Mouse (Mus musculus): Measurements from ENCODE around the gene Plpp3.

The Plpp3 gene

DNA sequence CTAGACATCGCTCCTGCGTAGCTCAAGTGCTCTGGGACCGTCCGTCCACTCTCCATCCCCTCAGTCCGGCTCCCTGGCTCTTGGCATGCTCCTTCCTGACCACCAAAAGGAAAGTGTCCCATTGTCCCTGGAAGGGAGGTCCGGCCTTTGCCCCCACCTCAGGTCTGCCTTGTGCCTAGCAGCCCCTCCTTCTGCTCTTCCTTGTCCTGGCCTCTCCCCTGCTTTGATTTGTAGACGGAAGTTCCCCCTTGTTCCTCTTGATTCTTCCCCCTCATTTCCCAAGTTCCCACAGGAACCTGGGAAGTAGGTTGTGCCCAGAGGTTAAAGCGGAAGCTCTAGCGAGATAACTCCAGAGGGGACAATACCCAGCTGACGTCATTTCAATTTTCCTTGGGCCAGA, 61.1 kb downstream of the Plpp3 start:
- no peak for DNase-seq (ENCODE audit: low read depth, low spot score)

- DNase-seq (ENCODE audit: low read depth, low spot score): no peak
These were observed 62.2 kb downstream of the Plpp3 start for GRCm38 (mm10) chr4:105219316-105219715.

- DNase-seq (ENCODE audit: low read depth, low spot score): no peak
These were observed 63.7 kb downstream of the Plpp3 start for GRCm38 (mm10) chr4:105220849-105221248.

DNA sequence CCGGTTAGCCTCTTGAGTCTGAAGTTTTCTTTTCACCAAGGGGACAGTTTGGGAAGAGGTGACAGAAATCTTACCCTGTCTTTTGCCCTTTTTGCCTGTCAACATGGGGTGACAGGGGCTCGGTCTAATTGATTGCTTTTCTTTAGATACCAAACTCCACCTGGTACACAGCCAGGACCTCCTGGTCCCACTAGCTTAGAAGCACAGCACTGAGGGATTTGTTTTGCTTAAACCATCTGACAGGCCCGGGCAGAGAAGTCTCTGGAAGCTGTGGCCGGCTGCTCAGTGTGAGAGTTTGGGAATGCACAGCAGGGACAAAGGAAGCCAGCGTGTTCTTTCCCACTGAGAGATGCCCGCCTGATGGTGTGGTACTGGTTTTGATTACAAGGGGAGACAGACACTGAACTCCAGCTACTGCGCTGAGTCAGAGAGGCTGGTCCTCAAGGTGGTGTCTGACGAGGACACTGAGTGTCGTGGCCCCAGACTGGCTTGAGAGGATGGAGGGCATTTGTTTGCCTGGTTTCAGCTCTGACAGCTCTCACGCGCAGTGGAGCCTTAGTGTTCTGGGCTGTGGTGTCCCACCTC, 64.2 kb downstream of the Plpp3 start:
- DNase-seq (ENCODE audit: low read depth, low spot score): no peak

GRCm38 (mm10) chr4:105223101-105223924, 66.2 kb downstream of the Plpp3 start:
- DNase-seq (ENCODE audit: low read depth, low spot score): no peak

DNA sequence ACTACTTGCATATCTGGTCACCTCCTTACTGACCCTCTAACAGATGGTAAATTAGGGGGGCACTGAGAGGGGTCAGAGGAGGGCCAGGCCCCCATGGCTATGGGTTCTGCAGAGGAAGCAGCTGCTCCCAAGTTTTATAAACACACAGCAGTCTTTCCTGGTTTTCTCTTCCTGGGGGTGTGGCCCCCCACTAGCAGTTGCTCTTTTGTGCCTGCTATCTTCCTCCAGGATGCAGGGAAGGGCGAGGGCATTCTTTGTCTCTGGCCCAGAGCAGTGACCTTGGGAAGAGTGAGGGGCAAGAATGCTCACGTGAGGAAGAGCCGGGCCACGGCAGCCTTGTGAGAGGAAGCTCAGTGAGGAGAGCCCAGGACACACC, 66.8 kb downstream of the Plpp3 start:
- no peak for DNase-seq (ENCODE audit: low read depth, low spot score)

DNA sequence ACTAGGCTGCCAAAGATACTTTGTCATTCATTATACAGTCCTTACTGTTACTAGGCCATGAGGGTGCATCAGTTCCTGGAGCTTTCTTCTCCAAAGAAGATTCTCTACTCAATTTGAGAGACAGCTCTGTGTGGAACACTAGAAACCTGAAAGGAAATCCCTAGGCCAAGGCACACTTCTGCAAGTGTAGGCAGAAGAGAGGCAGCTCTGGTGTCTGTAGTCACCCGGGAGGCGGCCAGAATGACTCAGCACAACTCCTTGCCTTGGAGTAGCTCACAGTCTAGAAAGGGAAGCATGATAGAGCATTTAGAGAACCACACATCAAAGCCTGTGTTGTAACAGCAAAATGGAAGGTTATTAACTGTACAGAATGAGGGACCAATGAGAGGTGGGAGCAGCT, 68.4 kb downstream of the Plpp3 start:
- no peak for DNase-seq (ENCODE audit: low read depth, low spot score)

GRCm38 (mm10) chr4:105226351-105226750, 69.2 kb downstream of the Plpp3 start:
- no peak for DNase-seq (ENCODE audit: low read depth, low spot score)

GRCm38 (mm10) chr4:105230127-105230526, 73.0 kb downstream of the Plpp3 start:
- no peak for DNase-seq (ENCODE audit: low read depth, low spot score)

DNA sequence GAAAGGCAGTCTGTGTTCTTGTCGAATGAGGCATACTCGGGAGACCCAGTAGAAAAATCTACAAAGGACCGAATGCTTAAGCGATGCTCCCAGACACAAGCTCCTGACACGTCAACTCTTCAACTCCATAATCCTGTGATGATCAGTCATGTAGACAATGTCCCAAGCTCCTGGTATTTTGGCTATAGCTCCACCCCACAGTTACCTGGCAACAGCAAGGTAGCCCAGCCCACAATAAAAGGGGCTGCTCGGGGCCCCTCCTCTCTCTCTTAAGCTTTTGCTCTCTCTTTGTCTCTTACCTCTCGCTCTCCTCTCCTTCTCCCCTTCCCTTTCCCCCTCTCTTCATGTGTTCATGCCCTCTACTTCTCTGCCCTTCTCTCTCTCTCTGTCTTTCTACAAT, 83.1 kb downstream of the Plpp3 start:
- DNase-seq (ENCODE audit: low read depth, low spot score): no peak

- no peak for DNase-seq (ENCODE audit: low read depth, low spot score)
These were observed 87.8 kb downstream of the Plpp3 start for GRCm38 (mm10) chr4:105244931-105245330.

DNA sequence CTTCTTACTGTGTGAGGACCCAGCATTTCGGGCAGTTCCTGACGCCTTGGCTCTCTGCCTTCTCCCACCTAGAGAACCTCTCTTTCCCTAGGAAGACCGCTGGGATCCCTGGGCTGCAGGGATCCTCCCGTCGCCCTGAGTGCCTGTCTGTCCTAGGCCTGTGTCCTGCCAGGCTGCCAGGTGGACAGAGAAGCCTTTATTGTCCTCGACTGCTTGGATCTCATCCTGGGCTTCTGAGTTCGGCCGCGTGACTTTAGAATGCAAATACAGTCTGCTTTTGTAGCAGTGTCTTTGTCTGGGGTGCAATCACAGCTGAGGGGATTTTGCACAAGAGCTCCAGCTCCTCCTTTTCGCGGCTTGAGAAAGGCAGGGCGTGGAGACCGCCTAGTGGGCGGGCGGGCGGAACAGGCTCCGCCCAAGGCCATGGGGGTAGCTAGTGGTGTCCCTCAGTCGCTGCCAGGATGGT, 88.4 kb downstream of the Plpp3 start:
- peak; percentile 34 for DNase-seq (ENCODE audit: low read depth, low spot score)

- no peak for DNase-seq (ENCODE audit: low read depth, low spot score)
These were observed 89.2 kb downstream of the Plpp3 start for GRCm38 (mm10) chr4:105246331-105246730.

DNA sequence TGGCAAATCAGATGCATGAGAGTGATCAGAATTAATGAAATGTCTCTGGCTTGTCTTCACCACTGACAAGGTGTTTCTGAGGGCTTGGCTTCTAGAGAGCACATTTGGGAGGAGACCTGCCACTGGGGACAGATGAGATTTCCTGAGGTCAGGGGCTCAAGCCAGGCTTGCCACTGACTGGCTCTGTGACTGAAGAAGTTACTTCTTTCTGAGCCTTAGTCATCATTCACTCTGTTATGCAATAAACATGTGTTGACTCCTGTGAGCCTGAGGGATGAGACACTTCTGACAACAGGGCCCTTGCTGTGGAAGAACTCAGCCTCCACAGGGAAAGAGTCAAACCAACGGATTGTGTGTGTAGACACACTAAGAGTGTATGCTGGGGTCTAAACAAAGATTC, 91.0 kb downstream of the Plpp3 start:
- DNase-seq (ENCODE audit: low read depth, low spot score): no peak

- no peak for DNase-seq (ENCODE audit: low read depth, low spot score)
These were observed 92.1 kb downstream of the Plpp3 start for GRCm38 (mm10) chr4:105249283-105249682.

- DNase-seq (ENCODE audit: low read depth, low spot score): no peak
These were observed 93.8 kb downstream of the Plpp3 start for GRCm38 (mm10) chr4:105250946-105251345.

DNA sequence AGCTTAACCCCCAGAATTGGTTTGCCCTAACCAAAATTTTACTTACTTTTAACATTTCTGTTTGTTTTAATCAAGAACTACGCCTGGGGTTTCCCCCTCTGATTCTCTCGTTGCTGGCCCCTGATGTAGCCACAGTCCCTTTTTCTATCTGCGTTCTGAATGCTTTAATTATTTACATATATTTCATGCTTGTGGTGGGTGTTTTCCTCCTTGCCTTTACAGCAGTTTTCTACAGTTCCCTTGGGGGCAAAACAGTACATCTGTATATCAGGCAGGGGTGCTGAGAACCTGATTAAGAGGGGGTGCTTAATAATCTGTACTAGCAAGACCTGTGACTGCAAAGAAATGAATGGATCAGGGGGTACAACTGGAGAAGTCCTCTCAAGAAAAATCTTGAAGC, 94.9 kb downstream of the Plpp3 start:
- no peak for DNase-seq (ENCODE audit: low read depth, low spot score)

DNA sequence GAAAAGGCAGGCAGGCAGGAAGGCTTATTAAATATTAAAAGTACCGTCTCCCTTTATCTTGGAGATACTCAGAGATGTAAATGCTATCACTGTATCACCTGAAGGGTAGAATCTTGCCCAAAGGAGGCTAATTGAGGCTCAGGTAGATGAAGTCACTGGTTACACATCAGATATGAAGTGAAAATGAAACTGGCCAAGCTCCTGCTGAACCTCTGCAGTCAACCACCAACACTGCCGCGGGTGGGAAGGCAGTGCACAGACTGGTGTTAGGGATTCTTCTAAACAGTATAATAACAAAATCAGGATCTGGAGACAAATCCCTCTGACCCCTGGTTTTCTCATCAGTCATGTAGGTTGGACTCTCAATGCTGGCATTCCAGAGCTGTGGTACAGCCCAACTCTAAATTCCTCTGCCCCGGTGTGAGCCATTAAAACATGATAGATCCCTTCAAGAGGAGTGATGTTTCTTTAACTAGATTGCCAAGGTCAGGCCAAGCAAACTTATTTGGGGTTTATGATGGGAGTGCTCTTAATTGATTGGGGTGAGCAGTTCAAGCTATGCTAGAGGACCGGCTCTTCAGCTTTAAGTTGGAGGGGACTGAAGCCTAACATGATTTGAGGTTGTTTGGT, 95.5 kb downstream of the Plpp3 start:
- no peak for DNase-seq (ENCODE audit: low read depth, low spot score)

DNA sequence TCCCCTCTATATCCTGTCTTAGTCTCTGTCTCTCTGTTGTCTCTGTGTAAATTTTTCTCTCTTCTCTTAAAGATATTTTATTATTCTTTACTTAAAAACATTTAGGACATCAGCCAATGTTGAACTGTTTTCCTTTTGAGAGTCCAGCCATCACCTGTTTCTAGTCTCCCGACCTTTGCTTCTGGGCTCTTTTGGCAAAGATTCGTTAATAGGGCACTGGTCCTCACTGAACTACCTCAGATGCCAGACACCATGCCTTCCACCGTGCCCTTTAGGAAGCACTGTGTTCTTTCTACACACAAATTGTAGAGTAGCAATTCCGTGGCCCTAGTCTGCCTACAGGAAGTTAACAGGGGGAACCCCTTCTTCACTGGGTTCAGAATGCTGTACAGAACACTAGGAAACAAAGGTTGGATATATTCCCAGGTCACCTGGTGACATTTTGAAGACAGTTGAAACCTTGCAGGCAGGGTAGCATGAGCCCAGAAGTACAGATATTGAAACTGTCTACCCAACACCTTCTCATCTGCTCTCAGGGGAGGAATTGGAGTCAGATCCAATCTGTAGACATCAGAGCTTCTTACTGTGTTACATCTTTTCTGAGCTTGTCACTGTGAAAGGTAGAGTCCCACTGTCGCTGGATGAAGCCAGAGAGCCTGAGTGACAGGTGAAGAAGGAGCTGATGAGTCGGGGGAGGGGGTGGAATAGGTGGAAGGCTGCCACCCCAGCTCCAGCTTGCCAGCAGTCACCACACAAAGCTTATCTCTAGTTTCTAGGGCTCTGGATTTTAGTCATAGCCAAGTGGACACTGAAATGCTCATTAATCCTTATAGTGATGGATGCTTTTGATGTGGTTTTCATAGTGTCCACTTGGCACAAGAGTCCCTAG, 96.5 kb downstream of the Plpp3 start:
- DNase-seq (ENCODE audit: low read depth, low spot score): no peak

GRCm38 (mm10) chr4:105254365-105254764, 97.2 kb downstream of the Plpp3 start:
- no peak for DNase-seq (ENCODE audit: low read depth, low spot score)

GRCm38 (mm10) chr4:105255185-105255584, 98.0 kb downstream of the Plpp3 start:
- no peak for DNase-seq (ENCODE audit: low read depth, low spot score)

Measured in embryo, embryonic 11.5 days (tissue).